Mouse (Mus musculus) mouse embryonic stem cell (cell line): ENCODE results near the gene Igf1r.
"Not testable (repeated sequence)": the region's sequence is repeated elsewhere in the genome, so short reads cannot be mapped to it uniquely, and the experiment has no call there.

Experiments
- in situ Hi-C, 2 experiments: fragments of 300-500 bp; cut with MboI; formaldehyde crosslinking; loops; 1 replicate in 1 of 2; 3 replicates in 1 of 2; pipeline ENCODE4 v1.14.3; 2019 to 2020; ENCODE audit warnings: low sequenced_read_pairs in 2 of 2, low pct_unique_long_range_greater_than_20kb in 1 of 2, mixed read lengths in 1 of 2; ENCODE audit not compliant: unreplicated experiment in 1 of 2

Igf1r gene

GRCm38 (mm10) chr7:68279481-68279880 is 326.9 kb downstream of the Igf1r start:
- in situ Hi-C loops: no loop called here

GRCm38 (mm10) chr7:68280352-68280869 is 327.8 kb downstream of the Igf1r start:
- in situ Hi-C loops: no loop called here

- in situ Hi-C loops: no loop called here
Observed at GRCm38 (mm10) chr7:68281341-68281740, 328.7 kb downstream of the Igf1r start.

- in situ Hi-C loops: no loop called here
Observed at GRCm38 (mm10) chr7:68282304-68283132, 329.9 kb downstream of the Igf1r start.

GRCm38 (mm10) chr7:68283133-68283520 is 330.5 kb downstream of the Igf1r start:
- in situ Hi-C loops: not testable (repeated sequence)
